Mouse (Mus musculus) neural tube, embryonic 11.5 days (tissue): ENCODE data around the gene Lsm11. TPM values are rescaled to one million over a fixed set of nuclear protein-coding genes. Genes with fewer than 3 reads are reported as not detected.

Source experiments
- ATAC-seq: fragments of 200-750 bp; cut with Nextera tagmentation; 2 replicates; pipeline ENCODE4 v1.8.0; 2017; ENCODE audit warnings: moderate number of reproducible peaks, mild to moderate bottlenecking, moderate TSS enrichment, moderate library complexity; ENCODE audit not compliant: insufficient read depth, low FRiP score, low TSS enrichment
- DNase-seq: peaks from one replicate; pipeline ENCODE4 v3.0.0-alpha.2; 2015; ENCODE audit warnings: low spot score
- H3K27ac ChIP-seq: fragments of 300-500 bp; sonication (generic); 2 replicates; pipeline ENCODE4 v1.5.1; 2014; ENCODE audit warnings: low read depth, mild to moderate bottlenecking, low read length
- H3K27me3 ChIP-seq: fragments of 300-500 bp; sonication (generic); 2 replicates; pipeline ENCODE4 v1.6.1; 2014; ENCODE audit warnings: mild to moderate bottlenecking, low read length, mixed read lengths; ENCODE audit not compliant: control insufficient read depth, insufficient read depth
- H3K36me3 ChIP-seq: fragments of 300-500 bp; sonication (generic); 2 replicates; pipeline ENCODE4 v1.6.1; 2014; ENCODE audit warnings: mild to moderate bottlenecking, low read length, moderate library complexity, mixed read lengths; ENCODE audit not compliant: control insufficient read depth, insufficient read depth
- H3K4me1 ChIP-seq: fragments of 300-500 bp; sonication (generic); 2 replicates; pipeline ENCODE4 v1.6.1; 2014; ENCODE audit warnings: low read length, mixed read lengths; ENCODE audit not compliant: control insufficient read depth, insufficient read depth
- H3K4me2 ChIP-seq: fragments of 300-500 bp; sonication (generic); 2 replicates; pipeline ENCODE4 v1.6.1; 2014; ENCODE audit warnings: low read depth, mild to moderate bottlenecking, moderate library complexity
- H3K4me3 ChIP-seq: fragments of 300-500 bp; sonication (generic); 2 replicates; pipeline ENCODE4 v1.5.1; 2014; ENCODE audit warnings: low read depth, low read length
- H3K9ac ChIP-seq: fragments of 300-500 bp; sonication (generic); 2 replicates; pipeline ENCODE4 v1.6.1; 2014; ENCODE audit warnings: mild to moderate bottlenecking, low read length
- H3K9me3 ChIP-seq: fragments of 300-500 bp; sonication (generic); 2 replicates; pipeline ENCODE4 v1.6.1; 2016; ENCODE audit warnings: low read length; ENCODE audit not compliant: control insufficient read depth
- WGBS: fragments of 180-500 bp; shearing (Covaris S2); extraction: QIAGEN DNeasy Blood & Tissue Kit; methylation state at CpG from one replicate; pipeline ENCODE4 v1.1.7; 2014; 5-methylcytosine and 5-hydroxymethylcytosine counted together
- polyA plus RNA-seq: library from polyadenylated mRNA; unstranded; fragments of >200 nt; fragmentation: Nextera tagmentation; extraction: Ambion mirVana; gene quantifications from 2 replicates; pipeline ENCODE4 v1.2.1, GENCODE M21; 2014

The Lsm11 gene
- polyA plus RNA-seq, 1 experiment from 2014 or later: 11.3 TPM

DNA sequence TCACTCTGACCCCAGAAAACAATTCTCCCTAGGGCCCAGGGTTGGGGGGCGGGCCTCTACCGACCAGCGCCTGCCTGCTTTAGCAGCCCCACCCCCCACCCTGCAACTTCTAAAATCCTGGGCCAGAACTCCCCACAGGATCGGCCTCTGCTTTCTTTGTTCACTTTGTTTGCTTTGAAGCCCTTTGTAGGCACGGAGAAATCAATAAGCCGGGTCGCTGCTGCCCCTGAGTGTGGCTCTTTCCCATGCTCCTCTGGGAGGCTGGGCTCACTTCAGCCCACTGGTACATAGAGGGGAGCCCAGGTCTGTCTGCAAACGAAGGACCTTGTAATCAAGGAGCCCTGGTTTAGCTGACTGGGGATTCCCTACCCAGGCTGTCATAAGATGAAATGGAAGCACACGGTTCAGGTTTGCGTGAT lies 23.2 kb downstream of the Lsm11 start:
- WGBS: 9% methylated on average over 10 of the region's 10 CpGs
- ATAC-seq: peak; percentile 49; the same call in 1 of the 2 replicates

DNA sequence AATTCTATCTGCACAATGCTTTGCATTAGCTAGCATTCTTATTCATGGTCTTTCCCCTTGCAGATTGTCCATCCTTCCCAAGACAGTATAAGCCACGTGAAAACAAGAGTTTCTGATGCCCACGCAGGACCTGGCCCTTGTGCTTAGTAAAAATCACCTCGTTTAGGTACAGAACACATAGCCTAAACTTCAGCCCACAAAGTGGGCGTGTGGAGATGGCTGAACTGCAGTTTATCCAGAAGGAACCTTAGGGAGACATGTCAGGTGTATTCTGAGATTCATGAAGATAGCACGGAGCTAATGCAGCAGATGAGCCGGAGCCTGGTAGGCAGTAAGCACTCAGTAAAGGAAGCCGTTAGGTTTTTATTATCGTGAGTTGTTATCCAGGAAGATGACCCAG lies 23.7 kb downstream of the Lsm11 start:
- H3K9me3 ChIP-seq: no peaks in the 10 kb centered on the region
- DNase-seq (no peak), ATAC-seq (no peak)
- H3K9ac ChIP-seq: peak overlapping the region; percentile 11; the same call in 1 of the 2 replicates
- H3K27me3 ChIP-seq: no peaks in the 10 kb centered on the region
- H3K4me2 ChIP-seq: no peak overlapping the region; the same call in 1 of the 2 replicates
- peak overlapping the region; percentile 51 for H3K27ac ChIP-seq
- 44% methylated on average over 8 of the region's 8 CpGs for WGBS
- no peak overlapping the region for H3K4me3 ChIP-seq
- no peaks in the 10 kb centered on the region for H3K4me1 ChIP-seq
- no peaks in the 10 kb centered on the region for H3K36me3 ChIP-seq

More for the DNA sequence above, 23.2 kb downstream of the Lsm11 start:
- DNase-seq: peak; percentile 58
- Histone ChIP-seq H3K4me3 (no peak overlapping the region), H3K36me3 (no peaks in the 10 kb centered on the region), H3K9me3 (no peaks in the 10 kb centered on the region), H3K27ac (peak overlapping the region; percentile 51), H3K27me3 (no peaks in the 10 kb centered on the region), H3K4me2 (peak overlapping the region; percentile 17; the same call in 1 of the 2 replicates), H3K9ac (peak overlapping the region; percentile 11; the same call in 1 of the 2 replicates), H3K4me1 (no peaks in the 10 kb centered on the region)

DNA sequence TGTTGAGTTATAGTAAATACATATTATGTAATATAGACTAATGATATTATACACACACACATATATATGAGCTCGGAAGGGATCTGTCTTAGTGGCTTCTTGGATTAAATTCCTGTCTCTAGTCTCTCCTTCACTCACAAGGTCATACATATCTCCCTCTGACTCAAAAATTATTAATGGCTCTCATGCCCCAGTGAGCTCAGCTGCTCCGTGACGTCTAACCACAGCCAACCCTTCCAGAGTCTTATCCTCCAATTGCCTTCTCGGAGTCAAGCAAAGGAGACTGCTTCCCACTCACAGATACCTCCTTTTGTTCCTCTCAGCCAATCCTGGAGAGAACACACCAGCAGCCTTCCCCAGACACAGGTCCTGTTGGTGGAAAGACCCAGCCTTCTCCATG lies 25.9 kb downstream of the Lsm11 start:
- no peaks in the 10 kb centered on the region for H3K27me3 ChIP-seq
- H3K4me3 ChIP-seq: no peak overlapping the region
- DNase-seq (no peak), ATAC-seq (no peak)
- H3K4me1 ChIP-seq: no peaks in the 10 kb centered on the region
- H3K27ac ChIP-seq: no peak overlapping the region
- H3K9me3 ChIP-seq: no peaks in the 10 kb centered on the region
- WGBS: 76% methylated on average over 4 of the region's 4 CpGs
- no peak overlapping the region for H3K4me2 ChIP-seq
- no peak overlapping the region for H3K9ac ChIP-seq
- no peaks in the 10 kb centered on the region for H3K36me3 ChIP-seq

DNA sequence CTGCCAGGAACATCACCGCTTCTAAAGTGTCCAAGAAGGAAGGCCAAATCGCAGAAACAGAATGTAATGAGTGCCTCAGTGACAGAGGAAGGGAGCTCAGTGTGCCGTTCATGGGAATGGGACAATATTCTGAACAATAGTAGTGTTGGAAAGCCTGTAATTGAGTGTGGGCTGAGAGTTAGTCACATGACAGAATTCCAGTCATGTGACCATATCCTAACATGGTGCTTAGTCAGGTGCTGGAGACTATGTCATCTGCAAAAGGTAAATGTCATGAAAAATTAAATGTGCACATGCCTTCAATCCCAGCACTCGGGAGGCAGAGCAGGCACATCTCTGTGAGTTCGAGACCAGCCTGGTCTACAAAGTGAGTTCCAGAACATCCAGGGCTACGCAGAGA lies 26.7 kb downstream of the Lsm11 start:
- no peak for DNase-seq
- Histone ChIP-seq H3K4me1 (no peaks in the 10 kb centered on the region), H3K4me2 (no peak overlapping the region), H3K9me3 (no peaks in the 10 kb centered on the region), H3K27me3 (no peaks in the 10 kb centered on the region), H3K4me3 (no peak overlapping the region), H3K36me3 (no peaks in the 10 kb centered on the region), H3K9ac (no peak overlapping the region), H3K27ac (no peak overlapping the region)
- WGBS: 92% methylated on average over 6 of the region's 6 CpGs
- no peak for ATAC-seq

DNA sequence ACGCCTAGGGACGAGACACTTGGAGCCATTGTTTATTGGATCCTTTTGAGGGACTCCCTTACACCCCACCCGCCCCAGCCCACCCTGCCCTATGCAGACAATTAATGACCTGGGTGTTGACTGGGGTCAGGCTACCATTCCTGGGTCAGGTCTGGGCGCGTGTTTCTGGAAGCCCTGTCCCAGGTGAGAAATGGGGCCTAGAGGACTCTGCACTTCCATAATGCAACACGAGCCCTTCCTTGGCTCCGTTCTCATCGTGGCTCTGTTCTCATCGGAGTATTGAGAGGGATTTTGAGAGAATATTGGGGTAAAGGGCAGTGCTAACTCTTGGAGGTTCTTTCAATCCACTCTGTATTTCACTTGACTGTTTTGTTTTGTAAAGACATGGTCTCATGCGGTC lies 28.5 kb downstream of the Lsm11 start:
- Histone ChIP-seq H3K27me3 (no peaks in the 10 kb centered on the region), H3K27ac (no peak overlapping the region), H3K36me3 (peaks cover 3% of the 10 kb centered on the region), H3K9ac (no peak overlapping the region), H3K4me3 (no peak overlapping the region), H3K9me3 (no peaks in the 10 kb centered on the region), H3K4me1 (no peaks in the 10 kb centered on the region), H3K4me2 (no peak overlapping the region)
- 83% methylated on average over 10 of the region's 10 CpGs for WGBS
- ATAC-seq (no peak), DNase-seq (no peak)

DNA sequence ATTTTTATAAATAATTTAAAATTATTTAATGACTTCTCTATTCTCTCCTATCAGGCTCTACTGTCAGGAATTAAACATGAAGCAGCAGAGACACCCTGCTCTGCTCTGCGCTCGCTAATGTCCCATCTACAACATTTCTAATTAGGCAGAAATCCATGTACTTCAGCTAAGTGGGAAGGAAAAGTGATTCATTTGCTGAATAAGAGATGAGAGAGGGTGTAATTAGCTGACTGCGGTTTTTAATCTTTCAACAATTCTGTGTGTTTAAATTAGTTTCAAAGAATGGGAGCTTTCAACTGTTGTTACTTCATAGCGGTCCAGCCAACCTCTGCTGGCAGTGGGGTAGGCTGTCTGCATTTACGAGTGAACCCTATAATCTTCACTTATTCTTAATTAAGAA lies 34.0 kb downstream of the Lsm11 start:
- Histone ChIP-seq H3K27ac (no peak overlapping the region), H3K9me3 (no peaks in the 10 kb centered on the region), H3K9ac (no peak overlapping the region), H3K27me3 (no peaks in the 10 kb centered on the region), H3K4me3 (no peak overlapping the region), H3K36me3 (peaks cover 11% of the 10 kb centered on the region), H3K4me1 (no peaks in the 10 kb centered on the region), H3K4me2 (no peak overlapping the region)
- WGBS: 94% methylated on average over 5 of the region's 5 CpGs
- ATAC-seq (no peak), DNase-seq (no peak)

DNA sequence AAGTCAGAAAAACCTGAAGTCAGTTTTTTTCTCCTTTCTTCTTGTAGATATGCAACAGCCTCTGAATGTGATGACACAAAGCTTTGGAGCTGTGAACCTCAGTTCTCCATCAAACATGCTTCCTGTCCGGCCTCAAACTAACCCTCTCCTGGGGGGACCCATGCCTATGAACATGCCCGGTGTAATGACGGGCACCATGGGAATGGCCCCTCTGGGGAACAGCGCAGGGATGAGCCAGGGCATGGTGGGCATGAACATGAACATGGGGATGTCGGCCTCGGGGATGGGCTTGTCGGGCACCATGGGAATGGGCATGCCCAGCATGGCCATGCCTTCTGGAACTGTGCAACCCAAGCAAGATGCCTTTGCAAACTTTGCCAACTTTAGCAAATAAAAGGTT lies 35.8 kb downstream of the Lsm11 start:
- ATAC-seq: no peak
- WGBS: 97% methylated on average over 7 of the region's 7 CpGs

DNA sequence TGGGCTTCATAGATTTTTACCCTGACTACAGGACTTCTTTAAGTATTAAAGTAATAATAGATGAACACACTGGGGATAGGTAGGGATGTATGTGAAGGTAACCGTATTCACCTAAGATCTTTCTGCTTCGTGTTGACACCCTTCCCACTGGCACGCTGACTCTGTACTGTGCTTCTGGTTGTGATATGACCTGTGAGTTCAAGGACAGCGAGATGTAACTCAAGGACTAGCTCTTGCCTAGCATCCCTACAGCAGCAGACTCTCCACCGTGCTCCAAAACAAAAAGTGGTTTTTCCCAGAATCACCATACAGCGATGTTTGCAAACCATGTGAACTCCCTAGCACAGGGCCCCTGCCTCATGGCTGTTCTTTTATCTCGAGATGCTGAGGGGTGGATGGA lies 36.7 kb downstream of the Lsm11 start:
- Histone ChIP-seq H3K27ac (no peak overlapping the region), H3K9me3 (no peaks in the 10 kb centered on the region), H3K9ac (no peak overlapping the region), H3K4me1 (no peaks in the 10 kb centered on the region), H3K36me3 (peaks cover 15% of the 10 kb centered on the region), H3K4me2 (no peak overlapping the region), H3K27me3 (no peaks in the 10 kb centered on the region), H3K4me3 (no peak overlapping the region)
- ATAC-seq (no peak), DNase-seq (no peak)
- 95% methylated on average over 7 of the region's 7 CpGs for WGBS

More for the DNA sequence above, 35.8 kb downstream of the Lsm11 start:
- peaks cover 11% of the 10 kb centered on the region for H3K36me3 ChIP-seq
- H3K27me3 ChIP-seq: no peaks in the 10 kb centered on the region
- H3K9me3 ChIP-seq: no peaks in the 10 kb centered on the region
- no peak overlapping the region for H3K9ac ChIP-seq
- no peaks in the 10 kb centered on the region for H3K4me1 ChIP-seq
- DNase-seq: no peak
- no peak overlapping the region for H3K27ac ChIP-seq
- no peak overlapping the region for H3K4me2 ChIP-seq
- no peak overlapping the region for H3K4me3 ChIP-seq

DNA sequence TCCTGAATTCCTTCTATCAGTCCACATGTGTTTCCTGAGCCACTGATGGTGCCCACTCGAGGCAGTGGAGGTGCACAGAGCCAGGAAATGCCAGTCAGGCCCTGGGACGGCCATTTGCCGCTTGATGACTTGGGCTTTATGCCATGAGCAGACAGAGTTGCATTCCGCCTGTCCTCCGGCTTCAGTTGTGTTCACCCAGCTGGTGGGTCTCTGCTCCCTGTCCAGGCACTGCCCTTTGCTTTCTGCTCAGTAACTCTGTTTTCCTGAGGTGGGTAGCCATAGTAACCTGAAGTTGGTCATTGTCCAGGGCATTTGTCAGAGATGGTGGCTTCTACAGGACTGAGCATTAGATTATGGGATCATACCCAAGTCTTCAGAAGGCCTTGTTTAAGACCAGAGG lies 37.4 kb downstream of the Lsm11 start:
- Histone ChIP-seq H3K4me3 (no peak overlapping the region), H3K27ac (no peak overlapping the region), H3K9me3 (no peaks in the 10 kb centered on the region), H3K4me1 (no peaks in the 10 kb centered on the region), H3K27me3 (no peaks in the 10 kb centered on the region), H3K9ac (no peak overlapping the region), H3K4me2 (no peak overlapping the region), H3K36me3 (peaks cover 15% of the 10 kb centered on the region)
- DNase-seq (no peak), ATAC-seq (no peak)
- 89% methylated on average over 5 of the region's 5 CpGs for WGBS
